Mouse (Mus musculus) lung, postnatal 36 days (tissue): ENCODE data around the gene Ifnar1.
"Not testable (repeated sequence)": the region's sequence is repeated elsewhere in the genome, so short reads cannot be mapped to it uniquely, and the experiment has no call there.

Experiments
- DNase-seq: peaks from one replicate; pipeline ENCODE4 v3.0.0; 2022; ENCODE audit warnings: mixed read lengths

Ifnar1 gene

GRCm38 (mm10) chr16:91512161-91512787 is 27.2 kb downstream of the Ifnar1 start:
- peak; percentile 93 for DNase-seq

GRCm38 (mm10) chr16:91513099-91513498 is 28.1 kb downstream of the Ifnar1 start:
- no peak for DNase-seq

GRCm38 (mm10) chr16:91517020-91517419 is 32.0 kb downstream of the Ifnar1 start:
- DNase-seq: no peak

- DNase-seq: peak; percentile 42
Observed at GRCm38 (mm10) chr16:91522040-91522439, 37.0 kb downstream of the Ifnar1 start.

- peak; percentile 87 for DNase-seq
Observed at GRCm38 (mm10) chr16:91522479-91523309, 37.7 kb downstream of the Ifnar1 start.

- DNase-seq: no peak
Observed at GRCm38 (mm10) chr16:91524206-91524605, 39.2 kb downstream of the Ifnar1 start.

- DNase-seq: no peak
Observed at GRCm38 (mm10) chr16:91526274-91526673, 41.2 kb downstream of the Ifnar1 start.

- peak; percentile 82 for DNase-seq
Observed at GRCm38 (mm10) chr16:91527051-91527450, 42.0 kb downstream of the Ifnar1 start.

- peak; percentile 32 for DNase-seq
Observed at GRCm38 (mm10) chr16:91527500-91527899, 42.5 kb downstream of the Ifnar1 start.

GRCm38 (mm10) chr16:91528578-91528977 is 43.5 kb downstream of the Ifnar1 start:
- no peak for DNase-seq

- DNase-seq: not testable (repeated sequence)
Observed at GRCm38 (mm10) chr16:91530830-91531229, 45.8 kb downstream of the Ifnar1 start.

- no peak for DNase-seq
Observed at GRCm38 (mm10) chr16:91531856-91532255, 46.8 kb downstream of the Ifnar1 start.

GRCm38 (mm10) chr16:91532429-91532828 is 47.4 kb downstream of the Ifnar1 start:
- no peak for DNase-seq

GRCm38 (mm10) chr16:91533097-91534001 is 48.3 kb downstream of the Ifnar1 start:
- DNase-seq: no peak

GRCm38 (mm10) chr16:91534477-91534876 is 49.4 kb downstream of the Ifnar1 start:
- no peak for DNase-seq

- no peak for DNase-seq
Observed at GRCm38 (mm10) chr16:91534888-91535287, 49.9 kb downstream of the Ifnar1 start.

GRCm38 (mm10) chr16:91536372-91536771 is 51.3 kb downstream of the Ifnar1 start:
- DNase-seq: no peak

GRCm38 (mm10) chr16:91537065-91537464 is 52.0 kb downstream of the Ifnar1 start:
- no peak for DNase-seq

- DNase-seq: no peak
Observed at GRCm38 (mm10) chr16:91538051-91538450, 53.0 kb downstream of the Ifnar1 start.

- DNase-seq: no peak
Observed at GRCm38 (mm10) chr16:91538513-91538912, 53.5 kb downstream of the Ifnar1 start.

- no peak for DNase-seq
Observed at GRCm38 (mm10) chr16:91541573-91542081, 56.6 kb downstream of the Ifnar1 start.

GRCm38 (mm10) chr16:91543619-91544018 is 58.6 kb downstream of the Ifnar1 start:
- DNase-seq: no peak
